Mouse (Mus musculus) CH12.LX (cell line): ENCODE data around the gene Dyrk2. TPM values are rescaled to one million over a fixed set of nuclear protein-coding genes. Genes with fewer than 3 reads are reported as not detected.

Experiments used
- DNase-seq: peaks from one replicate; pipeline ENCODE4 v3.0.0-alpha.2; 2013; ENCODE audit errors: extremely low read depth
- H3K27ac ChIP-seq: 2 replicates; pipeline ENCODE4 v1.5.1; 2012; ENCODE audit warnings: low read depth, mild to moderate bottlenecking, control low read depth, moderate library complexity; ENCODE audit not compliant: insufficient read depth
- H3K27me3 ChIP-seq: replicated peaks from 2 replicates; pipeline ENCODE3; 2012; ENCODE audit warnings: inconsistent platforms
- H3K36me3 ChIP-seq, 2 experiments: replicated peaks in 1 of 2; 2 replicates each; pipeline versions ENCODE3 to v1.6.1; 2012; ENCODE audit warnings: inconsistent platforms in 1 of 2, low read length in 1 of 2, mild to moderate bottlenecking in 1 of 2, mixed read lengths in 1 of 2, moderate library complexity in 1 of 2; ENCODE audit not compliant: control insufficient read depth in 1 of 2, insufficient read depth in 1 of 2
- H3K4me1 ChIP-seq, 2 experiments: 2 replicates each; pipeline ENCODE4 v1.6.1; 2012; ENCODE audit warnings: inconsistent platforms in 1 of 2, moderate library complexity in 1 of 2; ENCODE audit not compliant: insufficient read depth in 2 of 2, control insufficient read depth in 1 of 2
- H3K4me2 ChIP-seq: 2 replicates; pipeline ENCODE4 v1.6.1; 2012; ENCODE audit warnings: low read depth, mild to moderate bottlenecking, control low read depth; ENCODE audit not compliant: poor library complexity, insufficient read depth, severe bottlenecking
- H3K4me3 ChIP-seq, 3 experiments: fragments of 150-350 bp in 1 of 3; sonication (generic) in 1 of 3; replicated peaks in 1 of 3; 2 replicates each; pipeline versions ENCODE3 to v1.5.1; 2011 to 2012; ENCODE audit warnings: low read depth in 2 of 3, low read length in 2 of 3, mild to moderate bottlenecking in 2 of 3, moderate library complexity in 2 of 3, control low read depth in 1 of 3, improper control_type of control experiment in 1 of 3, inconsistent platforms in 1 of 3, mixed read lengths in 1 of 3; ENCODE audit not compliant: poor library complexity in 1 of 3
- H3K79me2 ChIP-seq: replicated peaks from 2 replicates; pipeline ENCODE4 v1.6.1; 2012; ENCODE audit warnings: mild to moderate bottlenecking, moderate library complexity; ENCODE audit not compliant: control insufficient read depth, poor library complexity, insufficient read depth, severe bottlenecking; ENCODE audit errors: extremely low read depth
- H3K9ac ChIP-seq: 2 replicates; pipeline ENCODE4 v1.6.1; 2012; ENCODE audit warnings: low read depth, mild to moderate bottlenecking, control low read depth, moderate library complexity; ENCODE audit not compliant: insufficient read depth
- H3K9me3 ChIP-seq: replicated peaks from 2 replicates; pipeline ENCODE3; 2012; ENCODE audit warnings: low read length, inconsistent platforms, mixed read lengths
- CHD1 ChIP-seq: IDR thresholded peaks from 2 replicates; pipeline ENCODE4 v1.6.1; 2012; ENCODE audit warnings: low read depth, low read length, improper control_type of control experiment, inconsistent platforms
- EP300 ChIP-seq: IDR thresholded peaks from 2 replicates; pipeline ENCODE4 v1.6.1; 2011; ENCODE audit warnings: low read length, improper control_type of control experiment
- GABPA ChIP-seq: IDR thresholded peaks from 2 replicates; pipeline ENCODE4 v1.6.1; 2012; ENCODE audit warnings: low read depth, low read length, improper control_type of control experiment, inconsistent platforms; ENCODE audit not compliant: insufficient replicate concordance
- IRF4 ChIP-seq: IDR thresholded peaks from 2 replicates; pipeline ENCODE4 v1.6.1; 2014; ENCODE audit warnings: low read depth, mild to moderate bottlenecking, inconsistent platforms, low read length, improper control_type of control experiment
- JUN ChIP-seq: IDR thresholded peaks from 2 replicates; pipeline ENCODE4 v1.6.1; 2011; ENCODE audit warnings: low read depth, mild to moderate bottlenecking, low read length, improper control_type of control experiment, moderate library complexity; ENCODE audit not compliant: insufficient read depth
- KAT2A ChIP-seq: IDR thresholded peaks from 2 replicates; pipeline ENCODE4 v1.6.1; 2012; ENCODE audit warnings: low read length, improper control_type of control experiment, inconsistent platforms; ENCODE audit not compliant: insufficient replicate concordance
- MAX ChIP-seq: IDR thresholded peaks from 2 replicates; pipeline ENCODE4 v1.6.1; 2011; ENCODE audit warnings: low read length, improper control_type of control experiment
- MEF2A ChIP-seq: IDR thresholded peaks from 2 replicates; pipeline ENCODE4 v1.6.1; 2014; ENCODE audit warnings: low read depth, mild to moderate bottlenecking, inconsistent platforms, low read length, improper control_type of control experiment, borderline replicate concordance
- MXI1 ChIP-seq: IDR thresholded peaks from 2 replicates; pipeline ENCODE4 v1.6.1; 2011; ENCODE audit warnings: mild to moderate bottlenecking, low read depth, low read length, improper control_type of control experiment
- NRF1 ChIP-seq: IDR thresholded peaks from 2 replicates; pipeline ENCODE4 v1.6.1; 2014; ENCODE audit warnings: low read depth, mild to moderate bottlenecking, inconsistent platforms, low read length, improper control_type of control experiment, moderate library complexity
- PAX5 ChIP-seq: IDR thresholded peaks from 2 replicates; pipeline ENCODE4 v1.6.1; 2012; ENCODE audit warnings: low read length, inconsistent platforms, mixed read lengths
- POLR2A ChIP-seq: IDR thresholded peaks from 2 replicates; pipeline ENCODE4 v1.6.1; 2011; ENCODE audit warnings: low read depth, mild to moderate bottlenecking, improper control_type of control experiment, low read length
- RAD21 ChIP-seq: IDR thresholded peaks from 2 replicates; pipeline ENCODE4 v1.6.1; 2011; ENCODE audit warnings: low read depth, mild to moderate bottlenecking, low read length, improper control_type of control experiment, moderate library complexity
- RCOR1 ChIP-seq: conservative IDR thresholded peaks from 2 replicates; pipeline ENCODE4 v1.6.1; 2012; ENCODE audit warnings: low read depth, mild to moderate bottlenecking, inconsistent platforms, low read length, improper control_type of control experiment
- SIN3A ChIP-seq: IDR thresholded peaks from 2 replicates; pipeline ENCODE4 v1.6.1; 2012; ENCODE audit warnings: low read length, improper control_type of control experiment, inconsistent platforms
- SMC3 ChIP-seq: IDR thresholded peaks from 2 replicates; pipeline ENCODE4 v1.6.1; 2011; ENCODE audit warnings: low read depth, low read length, improper control_type of control experiment
- TBP ChIP-seq: conservative IDR thresholded peaks from 2 replicates; pipeline ENCODE4 v1.6.1; 2011; ENCODE audit warnings: low read depth, low read length, improper control_type of control experiment
- TCF12 ChIP-seq: IDR thresholded peaks from 2 replicates; pipeline ENCODE4 v1.6.1; 2014; ENCODE audit warnings: low read depth, mild to moderate bottlenecking, inconsistent platforms, low read length, improper control_type of control experiment
- UBTF ChIP-seq: IDR thresholded peaks from 2 replicates; pipeline ENCODE4 v1.6.1; 2012; ENCODE audit warnings: low read depth, mild to moderate bottlenecking, inconsistent platforms, low read length, improper control_type of control experiment, moderate library complexity
- USF2 ChIP-seq: conservative IDR thresholded peaks from 2 replicates; pipeline ENCODE4 v1.6.1; 2011; ENCODE audit warnings: low read depth, low read length, improper control_type of control experiment
- ZKSCAN1 ChIP-seq: IDR thresholded peaks from 2 replicates; pipeline ENCODE4 v1.6.1; 2012; ENCODE audit warnings: low read depth, inconsistent platforms, low read length, improper control_type of control experiment, borderline replicate concordance
- ZMIZ1 ChIP-seq: IDR thresholded peaks from 2 replicates; pipeline ENCODE4 v1.6.1; 2012; ENCODE audit warnings: low read depth, mild to moderate bottlenecking, inconsistent platforms, low read length, improper control_type of control experiment
- dilution Hi-C: fragments of 300-500 bp; cut with MboI; formaldehyde crosslinking; loops from 2 replicates; pipeline ENCODE4 v1.14.3; 2020; ENCODE audit warnings: low sequenced_read_pairs; ENCODE audit not compliant: extremely low pct_unique_long_range_greater_than_20kb, extremely low pct_ligation_motif_present
- in situ Hi-C: fragments of 300-500 bp; cut with MboI; formaldehyde crosslinking; loops from 3 replicates; pipeline ENCODE4 v1.14.3; 2019; ENCODE audit warnings: low sequenced_read_pairs, low pct_ligation_motif_present, low pct_unique_long_range_greater_than_20kb, mixed read lengths
- polyA plus RNA-seq: library from polyadenylated mRNA; unstranded; fragments of >175 nt; gene quantifications from 2 replicates; pipeline ENCODE4 v1.2.1, GENCODE M21; 2012; ENCODE audit warnings: low read depth; ENCODE audit not compliant: insufficient read length
- total RNA-seq, 2 experiments: library from RNA; depleted of rRNA; stranded (reverse); fragments of 300-350 nt in 1 of 2; fragments of >200 nt in 1 of 2; gene quantifications; 2 replicates each; pipeline ENCODE4 v1.2.3; 2012 to 2014

The Dyrk2 gene
- total and polyA plus RNA-seq, 3 experiments: 11.4 to 18.3 (median 15.2) TPM

GRCm38 (mm10) chr10:118862233-118862632 is 7.8 kb downstream of the Dyrk2 start:
- Histone ChIP-seq H3K4me1 (peaks cover 4 to 22% of the 10 kb centered on the region in 2 experiments; a peak in 2 of 4 replicates), H3K9ac (no peak overlapping the region), H3K27me3 (no peaks in the 10 kb centered on the region), H3K4me2 (no peak overlapping the region), H3K4me3 (no peak overlapping the region), H3K79me2 (peaks cover 21% of the 10 kb centered on the region), H3K27ac (no peak overlapping the region), H3K36me3 (peaks cover 36 to 83% of the 10 kb centered on the region in 2 experiments), H3K9me3 (no peaks in the 10 kb centered on the region)
- no peak for TF ChIP-seq CHD1
- no peak for TF ChIP-seq TBP
- no peak for TF ChIP-seq ZMIZ1
- TF ChIP-seq UBTF: no peak
- no peak for TF ChIP-seq EP300
- no peak for TF ChIP-seq POLR2A
- no peak for TF ChIP-seq TCF12
- no peak for TF ChIP-seq MXI1
- no peak for TF ChIP-seq SMC3
- TF ChIP-seq JUN: no peak
- no peak for TF ChIP-seq IRF4
- no peak for TF ChIP-seq MEF2A
- TF ChIP-seq SIN3A: no peak
- TF ChIP-seq GABPA: no peak
- no peak for TF ChIP-seq RAD21
- no peak for TF ChIP-seq ZKSCAN1
- no peak for TF ChIP-seq KAT2A
- DNase-seq: no peak
- in situ Hi-C loops: no loop called here
- dilution Hi-C loops: no loop called here

GRCm38 (mm10) chr10:118861234-118862025 is 8.6 kb downstream of the Dyrk2 start:
- Histone ChIP-seq H3K4me3 (no peak overlapping the region), H3K9ac (no peak overlapping the region), H3K27ac (no peak overlapping the region), H3K27me3 (no peaks in the 10 kb centered on the region), H3K4me2 (no peak overlapping the region), H3K36me3 (peaks cover 36 to 90% of the 10 kb centered on the region in 2 experiments), H3K79me2 (peaks cover 18% of the 10 kb centered on the region), H3K4me1 (peaks cover 3 to 15% of the 10 kb centered on the region in 2 experiments; a peak in 2 of 4 replicates), H3K9me3 (no peaks in the 10 kb centered on the region)
- in situ Hi-C loops (no loop called here), dilution Hi-C loops (no loop called here)
- TF ChIP-seq RAD21 (no peak), USF2 (no peak), TBP (no peak), JUN (no peak), NRF1 (no peak), MAX (no peak), IRF4 (no peak), RCOR1 (no peak), PAX5 (no peak)
- DNase-seq: no peak
